Comparison of ENCODE assay signal across 33 mouse cellular contexts in the genomic region with DNA sequence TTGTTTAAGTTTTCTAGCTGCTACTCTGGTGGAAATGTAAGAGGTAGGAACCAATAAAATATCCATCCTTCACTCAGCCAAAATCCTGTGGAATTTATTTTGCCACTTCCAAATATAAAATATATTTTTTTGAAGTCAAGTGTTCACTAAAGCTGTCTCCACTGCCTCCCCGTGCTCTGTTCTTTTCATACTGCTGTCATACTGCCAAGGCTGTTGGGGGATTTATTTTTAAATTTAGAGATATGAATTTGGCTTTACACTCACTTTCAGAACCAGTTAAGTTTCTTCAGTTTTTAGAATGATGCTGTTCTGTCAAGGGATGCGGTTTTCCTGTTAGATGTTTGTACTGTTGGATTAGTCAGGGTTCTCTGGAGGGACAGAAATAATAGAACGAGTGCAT. TPM values are rescaled to one million over a fixed set of nuclear protein-coding genes. Genes with fewer than 3 reads are reported as not detected.
A peak's percentile ranks its signal among the peaks of the same experiment; 100 is the strongest.
DNase-seq lines count a peak whose midpoint lies in the region; ATAC-seq lines count a peak whose summit lies in the region.
"Had no signal": no experiment of that assay in that cellular context is flagged by ENCODE, and none has a peak within 500 bp of the region (broad histone marks: within the 10 kb centered on the region; RNA-seq: fewer than 3 reads in every experiment).

No protein-coding gene starts in this region.

- H3K4me1 ChIP-seq in heart, embryonic 11.5 days (ENCODE audit: control insufficient read depth, insufficient read depth, low read length) = no peaks in the 10 kb centered on the region
- no peaks in the 10 kb centered on the region for H3K4me1 ChIP-seq in intestine, embryonic 14.5 days (replicated peaks; ENCODE audit: control insufficient read depth, insufficient read depth, low read length)
- H3K4me1 ChIP-seq in intestine, embryonic 15.5 days (replicated peaks) = no peaks in the 10 kb centered on the region
- H3K4me1 ChIP-seq: limb, embryonic 10.5 days; liver, embryonic 15.5 days; midbrain, embryonic 15.5 days; neural tube, embryonic 12.5 days had no signal

- intact Hi-C loops in left cerebral cortex, postnatal 25 days (cut with DNase I) = no loop called here

- H3K36me3 ChIP-seq in heart, embryonic 11.5 days (ENCODE audit: control insufficient read depth, insufficient read depth, low read length) = no peaks in the 10 kb centered on the region
- H3K36me3 ChIP-seq in intestine, embryonic 14.5 days (ENCODE audit: control insufficient read depth, insufficient read depth, low read length) = no peaks in the 10 kb centered on the region
- H3K36me3 ChIP-seq in intestine, embryonic 15.5 days = no peaks in the 10 kb centered on the region
- H3K36me3 ChIP-seq: G1E; limb, embryonic 10.5 days; liver, embryonic 15.5 days; midbrain, embryonic 15.5 days; neural tube, embryonic 12.5 days had no signal

- H3K27me3 ChIP-seq in heart, embryonic 11.5 days (ENCODE audit: control insufficient read depth, insufficient read depth, low read length) = no peaks in the 10 kb centered on the region
- no peaks in the 10 kb centered on the region for H3K27me3 ChIP-seq in intestine, embryonic 14.5 days (replicated peaks; ENCODE audit: control insufficient read depth, insufficient read depth, low read length)
- H3K27me3 ChIP-seq in intestine, embryonic 15.5 days (replicated peaks) = no peaks in the 10 kb centered on the region
- H3K27me3 ChIP-seq: CH12.LX; liver, embryonic 15.5 days; midbrain, embryonic 15.5 days; neural tube, embryonic 12.5 days had no signal

- ATAC-seq in heart, embryonic 11.5 days (replicated peaks; ENCODE audit: insufficient number of reproducible peaks, low FRiP score, low TSS enrichment) = no peak
- no peak for ATAC-seq in intestine, embryonic 14.5 days (replicated peaks; ENCODE audit: low FRiP score, low TSS enrichment, low read depth)
- ATAC-seq in intestine, embryonic 15.5 days = no peak
- ATAC-seq: hindbrain, embryonic 16.5 days; intestine, postnatal 0 days; midbrain, embryonic 15.5 days; Patski had no signal

- no peak overlapping the region for H3K9ac ChIP-seq in heart, embryonic 11.5 days (ENCODE audit: low read depth, low read length)
- H3K9ac ChIP-seq in intestine, embryonic 14.5 days (ENCODE audit: low read length) = no peak overlapping the region
- H3K9ac ChIP-seq in intestine, embryonic 15.5 days = no peak overlapping the region
- H3K9ac ChIP-seq: liver, embryonic 15.5 days; midbrain, embryonic 15.5 days; neural tube, embryonic 12.5 days had no signal

- H3K4me3 ChIP-seq in heart, embryonic 11.5 days (ENCODE audit: low read depth, low read length) = no peak overlapping the region
- no peak overlapping the region for H3K4me3 ChIP-seq in intestine, embryonic 14.5 days (ENCODE audit: low read depth, low read length)
- no peak overlapping the region for H3K4me3 ChIP-seq in intestine, embryonic 15.5 days (replicated peaks)
- H3K4me3 ChIP-seq: limb, embryonic 10.5 days; liver, embryonic 15.5 days; midbrain, embryonic 15.5 days; neural tube, embryonic 12.5 days had no signal

- H3K4me2 ChIP-seq in heart, embryonic 11.5 days = no peak overlapping the region
- H3K4me2 ChIP-seq in intestine, embryonic 14.5 days (ENCODE audit: low read length) = no peak overlapping the region
- no peak overlapping the region for H3K4me2 ChIP-seq in intestine, embryonic 15.5 days (replicated peaks)
- H3K4me2 ChIP-seq: liver, embryonic 15.5 days; midbrain, embryonic 15.5 days; neural tube, embryonic 12.5 days had no signal

- DNase-seq in heart, adult 8-10 months (ENCODE audit: low spot score) = peak; percentile 4
- DNase-seq in intestine, embryonic 14.5 days (ENCODE audit: low spot score) = peak; percentile 28
- peak; percentile 23 to 88 for DNase-seq in left cerebral cortex, postnatal 25 days (ENCODE audit: low spot score in 2 of 2)
- DNase-seq in left cerebral cortex, adult 18-20 months (ENCODE audit: low spot score in 2 of 2) = no peak
- peak; percentile 81 for DNase-seq in telencephalon, adult 2 months (ENCODE audit: low read depth, low spot score)
- DNase-seq: adrenal gland, postnatal 36 days; B cell, adult 2 months; cerebellum, adult 11-12 months; cerebellum, postnatal 10 days; kidney, postnatal 25 days; liver; thymus, adult 2 months; thymus, postnatal 4 days had no signal

- H3K27ac ChIP-seq in heart, embryonic 11.5 days (ENCODE audit: low read depth, low read length) = no peak overlapping the region
- H3K27ac ChIP-seq in intestine, embryonic 14.5 days (ENCODE audit: low read depth) = no peak overlapping the region
- no peak overlapping the region for H3K27ac ChIP-seq in intestine, embryonic 15.5 days
- H3K27ac ChIP-seq: limb, embryonic 10.5 days; liver, embryonic 15.5 days; macrophage; midbrain, embryonic 15.5 days; neural tube, embryonic 12.5 days had no signal

- no peaks in the 10 kb centered on the region for H3K9me3 ChIP-seq in heart, embryonic 11.5 days (replicated peaks; ENCODE audit: control insufficient read depth, low read length)
- H3K9me3 ChIP-seq in intestine, embryonic 14.5 days (ENCODE audit: control insufficient read depth, low read length) = no peaks in the 10 kb centered on the region
- no peaks in the 10 kb centered on the region for H3K9me3 ChIP-seq in intestine, embryonic 15.5 days
- H3K9me3 ChIP-seq: limb, embryonic 10.5 days; liver, embryonic 15.5 days; midbrain, embryonic 15.5 days; neural tube, embryonic 12.5 days had no signal

- 77% methylated on average over 3 of the region's 3 CpGs for WGBS in heart, embryonic 11.5 days (ENCODE audit: insufficient replicate concordance)
- 72% methylated on average over 3 of the region's 3 CpGs for WGBS in intestine, embryonic 14.5 days
- 58% methylated on average over 3 of the region's 3 CpGs for WGBS in intestine, embryonic 15.5 days

RNA-seq across cellular contexts. Expression of a gene that starts 36.1 kb away (rescaled TPM):
- not detected for total RNA-seq in heart, adult 8-10 months (2022)
- polyA plus RNA-seq in heart, embryonic 11.5 days (2014; fragmentation: Nextera tagmentation; extraction: Ambion mirVana) = not detected in 2 replicates
- 0.05 and 0.12 TPM in 2 replicates for polyA plus RNA-seq in intestine, embryonic 14.5 days (2014; fragmentation: Nextera tagmentation; extraction: Ambion mirVana)
- 0.04 TPM in 1 of 2 replicates, not detected in the other for polyA plus RNA-seq in intestine, embryonic 15.5 days (2015; fragmentation: Nextera tagmentation; extraction: Ambion mirVana)
- under 1 TPM; 0.25 to 0.96 TPM for total RNA-seq in left cerebral cortex, postnatal 25 days (2021)
- under 1 TPM; 0.40 to 0.77 TPM for total RNA-seq in left cerebral cortex, adult 18-20 months (2021)
- total RNA-seq: adrenal gland, adult 18-20 months; adrenal gland, postnatal 36 days; CH12.LX; gastrocnemius, adult 8-10 months; hematopoietic stem cell, adult 5-6 weeks had no signal
- polyA plus RNA-seq: embryonic facial prominence, embryonic 11.5 days; forebrain, embryonic 11.5 days; G1E; intestine, postnatal 0 days; kidney, embryonic 14.5 days; limb, embryonic 10.5 days; liver, embryonic 15.5 days; lung, embryonic 16.5 days; macrophage; neural tube, embryonic 12.5 days; Patski; stomach, embryonic 16.5 days had no signal

Comparison
In these comparisons a context has a peak if more than half of its experiments do, and no peak if none do; other contexts are left out.
1. DNase-seq: peak in heart, adult 8-10 months (single experiment), intestine, embryonic 14.5 days (single experiment), left cerebral cortex, postnatal 25 days (2 of 2) and telencephalon, adult 2 months (single experiment); none in left cerebral cortex, adult 18-20 months (0 of 2).